Mouse (Mus musculus) heart, embryonic 15.5 days (tissue): Measurements from ENCODE around the gene Pik3c2a. TPM values are rescaled to one million over a fixed set of nuclear protein-coding genes. Genes with fewer than 3 reads are reported as not detected.

Experiments used
- ATAC-seq: fragments of 200-750 bp; cut with Nextera tagmentation; replicated peaks from 2 replicates; pipeline ENCODE4 v1.8.0; 2017; ENCODE audit warnings: low read depth, moderate TSS enrichment; ENCODE audit not compliant: insufficient number of reproducible peaks, insufficient read depth, low FRiP score
- H3K27ac ChIP-seq: fragments of 300-500 bp; sonication (generic); 2 replicates; pipeline ENCODE4 v1.5.1; 2015; ENCODE audit warnings: mild to moderate bottlenecking, inconsistent platforms
- H3K27me3 ChIP-seq: fragments of 300-500 bp; sonication (generic); 2 replicates; pipeline ENCODE4 v1.6.1; 2015; ENCODE audit warnings: inconsistent platforms
- H3K36me3 ChIP-seq: fragments of 300-500 bp; sonication (generic); 2 replicates; pipeline ENCODE4 v1.6.1; 2015; ENCODE audit warnings: mild to moderate bottlenecking, inconsistent platforms
- H3K4me1 ChIP-seq: fragments of 300-500 bp; sonication (generic); replicated peaks from 2 replicates; pipeline ENCODE4 v1.6.1; 2015; ENCODE audit warnings: inconsistent platforms
- H3K4me2 ChIP-seq: fragments of 300-500 bp; sonication (generic); 2 replicates; pipeline ENCODE4 v1.6.1; 2015; ENCODE audit warnings: inconsistent platforms, mild to moderate bottlenecking, moderate library complexity
- H3K4me3 ChIP-seq: fragments of 300-500 bp; sonication (generic); 2 replicates; pipeline ENCODE4 v1.5.1; 2015; ENCODE audit warnings: mild to moderate bottlenecking, inconsistent platforms
- H3K9ac ChIP-seq: fragments of 300-500 bp; sonication (generic); 2 replicates; pipeline ENCODE4 v1.6.1; 2015; ENCODE audit warnings: mild to moderate bottlenecking, inconsistent platforms
- H3K9me3 ChIP-seq: fragments of 300-500 bp; sonication (generic); replicated peaks from 2 replicates; pipeline ENCODE4 v1.6.1; 2016; ENCODE audit warnings: inconsistent platforms
- WGBS: fragments of 180-500 bp; shearing (Covaris S2); methylation state at CpG from one replicate; pipeline ENCODE4 v1.1.7; 2015; ENCODE audit warnings: mixed read lengths; 5-methylcytosine and 5-hydroxymethylcytosine counted together
- polyA plus RNA-seq: library from polyadenylated mRNA; unstranded; fragments of >200 nt; fragmentation: Nextera tagmentation; extraction: Ambion mirVana; gene quantifications from 2 replicates; pipeline ENCODE4 v1.2.1, GENCODE M21; 2015

Gene Pik3c2a
- polyA plus RNA-seq = 14.7 and 16.7 TPM in 2 replicates

DNA sequence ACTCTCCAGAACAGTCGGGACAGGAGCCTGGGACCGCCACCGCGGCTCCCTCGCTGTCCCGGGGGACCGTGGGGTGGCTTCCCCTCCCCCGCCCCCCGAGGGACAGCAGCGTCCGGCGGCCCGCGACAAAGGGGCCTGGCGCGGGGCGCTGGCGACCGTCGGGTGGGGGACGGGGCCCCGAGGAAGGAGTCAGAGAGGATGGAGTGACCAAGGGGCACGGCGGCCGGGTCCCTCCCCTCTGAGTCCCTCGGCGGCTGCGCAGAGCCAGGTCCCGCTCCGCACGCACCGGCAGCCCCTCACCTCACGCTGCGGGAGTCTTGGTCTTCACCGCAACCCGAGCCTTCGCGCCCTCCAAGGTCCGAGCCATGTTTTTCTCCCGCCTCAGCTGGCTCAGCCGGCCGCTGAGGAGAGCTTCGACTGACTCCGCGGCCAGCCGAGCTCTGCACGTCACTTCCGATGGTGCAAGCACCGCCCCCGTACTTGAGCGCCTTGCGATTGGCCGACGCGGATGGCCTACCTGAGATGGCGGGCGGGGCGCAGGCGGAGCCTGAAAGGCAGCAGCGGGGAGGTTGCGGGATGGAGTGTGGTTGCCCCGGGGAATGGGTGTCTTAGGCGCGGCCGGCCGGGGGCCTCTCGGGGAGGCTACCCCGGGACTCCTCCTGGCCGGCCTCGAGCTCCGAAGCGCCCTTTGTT lies at the start of gene Pik3c2a:
TSS of gene Pik3c2a (minus strand) at position 446 of the 693 bp plus-strand sequence.
- WGBS = under 1% methylated on average over 71 of the region's 72 CpGs
- H3K9ac ChIP-seq = peak within 1 kb of the TSS; percentile 94
- peak within 1 kb of the TSS; percentile 97 for H3K4me3 ChIP-seq
- peak; percentile 98 for ATAC-seq
- H3K36me3 ChIP-seq = peaks cover 3% of the 10 kb centered on the region; the same call in 1 of the 2 replicates
- H3K4me1 ChIP-seq = peaks cover 26% of the 10 kb centered on the region
- peak within 1 kb of the TSS; percentile 93 for H3K27ac ChIP-seq
- H3K9me3 ChIP-seq = no peaks in the 10 kb centered on the region
- no peaks in the 10 kb centered on the region for H3K27me3 ChIP-seq
- H3K4me2 ChIP-seq = peak within 1 kb of the TSS; percentile 97

DNA sequence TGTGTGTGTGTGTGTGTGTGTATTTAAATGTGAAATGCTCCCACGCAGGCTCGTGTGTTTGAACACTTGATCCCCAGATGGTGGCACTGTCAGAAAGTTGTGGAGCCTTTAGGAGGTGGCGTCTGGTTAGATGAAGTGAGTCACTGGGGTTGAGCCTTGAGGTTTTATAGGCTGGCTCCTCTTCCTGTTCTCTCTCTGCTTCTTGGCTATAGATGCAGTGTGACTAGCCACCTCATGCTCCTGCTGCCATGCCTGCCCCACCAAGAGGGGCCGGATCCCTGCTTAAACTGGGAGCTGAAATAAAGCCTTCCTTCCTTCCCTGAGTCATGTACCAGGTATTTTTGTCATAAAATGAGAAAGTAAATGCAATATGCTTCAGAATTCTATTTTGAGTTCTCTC lies 47.9 kb upstream of the Pik3c2a start:
- Histone ChIP-seq H3K36me3 (no peaks in the 10 kb centered on the region), H3K4me2 (no peak overlapping the region), H3K9me3 (no peaks in the 10 kb centered on the region), H3K9ac (no peak overlapping the region), H3K4me3 (no peak overlapping the region), H3K27me3 (no peaks in the 10 kb centered on the region), H3K4me1 (no peaks in the 10 kb centered on the region), H3K27ac (no peak overlapping the region)
- WGBS = 74% methylated on average over 4 of the region's 4 CpGs
- ATAC-seq = no peak

DNA sequence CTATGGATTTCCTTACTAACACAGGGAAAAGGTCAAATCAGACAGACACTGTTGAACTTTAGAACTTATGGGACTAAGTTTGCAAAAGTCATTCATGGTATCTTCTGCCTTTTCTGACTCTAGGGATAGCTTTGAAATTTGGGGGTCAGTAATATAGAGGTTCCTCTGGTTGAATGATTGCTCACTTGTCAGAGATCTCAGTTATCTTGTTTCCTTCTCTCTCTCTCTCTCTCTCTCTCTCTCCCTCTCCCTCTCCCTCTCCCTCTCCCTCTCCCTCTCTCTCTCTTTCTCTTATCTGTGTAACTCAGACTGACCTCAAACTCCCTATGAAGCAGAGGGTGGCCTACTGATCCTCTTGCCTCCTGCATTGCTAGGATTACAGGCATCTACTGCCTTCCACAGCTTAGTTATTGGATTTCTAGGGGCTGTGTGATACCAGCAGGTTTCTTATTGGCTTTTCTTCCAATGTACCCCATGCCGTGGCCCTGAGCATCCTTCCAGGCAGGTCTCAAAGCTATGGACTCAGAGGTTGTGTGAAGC lies 41.9 kb upstream of the Pik3c2a start:
- Histone ChIP-seq H3K36me3 (no peaks in the 10 kb centered on the region), H3K4me2 (no peak overlapping the region), H3K9ac (no peak overlapping the region), H3K27ac (no peak overlapping the region), H3K27me3 (no peaks in the 10 kb centered on the region), H3K9me3 (no peaks in the 10 kb centered on the region), H3K4me1 (peaks cover 10% of the 10 kb centered on the region; the same call in 1 of the 2 replicates), H3K4me3 (no peak overlapping the region)
- ATAC-seq = no peak
- WGBS = 65% methylated on average over 1 of the region's 1 CpGs

DNA sequence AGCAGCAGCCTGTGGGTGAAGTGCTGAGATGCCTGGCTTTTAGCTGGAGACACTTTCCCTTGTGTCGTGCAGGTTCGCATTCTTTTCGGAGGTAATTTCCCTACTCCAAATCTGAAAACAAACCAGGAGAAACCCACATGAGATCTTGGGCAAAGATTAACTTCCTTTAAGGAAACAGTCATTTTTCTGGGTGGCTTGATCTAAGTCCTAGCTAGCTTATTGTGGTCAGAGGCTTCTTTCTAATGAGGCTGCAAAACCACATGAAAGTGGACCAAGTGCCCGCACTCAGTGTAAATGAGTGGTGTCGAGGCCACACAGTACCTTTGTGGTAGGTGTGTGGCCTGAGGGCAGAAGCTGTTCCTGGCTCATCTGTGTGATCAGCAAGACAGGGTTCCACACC lies 41.0 kb upstream of the Pik3c2a start:
- ATAC-seq = no peak
- no peak overlapping the region for H3K27ac ChIP-seq

DNA sequence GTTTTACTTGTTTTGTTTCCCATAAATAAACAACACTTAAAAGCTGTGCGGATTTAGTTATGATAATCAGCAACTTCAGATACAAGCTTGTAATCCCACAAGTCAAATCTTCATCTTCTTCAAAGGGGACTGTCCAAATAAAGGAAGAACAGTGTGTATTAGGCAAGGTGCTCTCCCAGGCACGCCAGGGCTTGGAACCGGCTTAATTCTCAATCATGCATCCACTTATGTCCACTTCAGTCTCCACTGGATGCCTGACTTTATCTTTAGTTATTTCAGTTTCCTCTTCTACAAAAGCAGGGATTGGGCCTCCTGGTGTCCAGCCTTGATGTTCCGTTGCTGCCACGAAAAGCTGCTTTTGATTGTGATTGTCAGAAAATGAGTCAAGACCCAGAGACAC lies 40.5 kb upstream of the Pik3c2a start:
- Histone ChIP-seq H3K9ac (no peak overlapping the region), H3K9me3 (no peaks in the 10 kb centered on the region), H3K4me1 (peaks cover 10% of the 10 kb centered on the region; the same call in 1 of the 2 replicates), H3K27ac (no peak overlapping the region), H3K36me3 (no peaks in the 10 kb centered on the region), H3K27me3 (no peaks in the 10 kb centered on the region), H3K4me2 (peak overlapping the region; percentile 6; the same call in 1 of the 2 replicates), H3K4me3 (no peak overlapping the region)
- no peak for ATAC-seq
- WGBS = 39% methylated on average over 5 of the region's 5 CpGs

More for the DNA sequence above, 41.0 kb upstream of the Pik3c2a start:
- Histone ChIP-seq H3K4me1 (peaks cover 10% of the 10 kb centered on the region; the same call in 1 of the 2 replicates), H3K9me3 (no peaks in the 10 kb centered on the region), H3K36me3 (no peaks in the 10 kb centered on the region), H3K27me3 (no peaks in the 10 kb centered on the region), H3K9ac (no peak overlapping the region), H3K4me2 (peak overlapping the region; percentile 6; the same call in 1 of the 2 replicates), H3K4me3 (no peak overlapping the region)
- 55% methylated on average over 5 of the region's 5 CpGs for WGBS

DNA sequence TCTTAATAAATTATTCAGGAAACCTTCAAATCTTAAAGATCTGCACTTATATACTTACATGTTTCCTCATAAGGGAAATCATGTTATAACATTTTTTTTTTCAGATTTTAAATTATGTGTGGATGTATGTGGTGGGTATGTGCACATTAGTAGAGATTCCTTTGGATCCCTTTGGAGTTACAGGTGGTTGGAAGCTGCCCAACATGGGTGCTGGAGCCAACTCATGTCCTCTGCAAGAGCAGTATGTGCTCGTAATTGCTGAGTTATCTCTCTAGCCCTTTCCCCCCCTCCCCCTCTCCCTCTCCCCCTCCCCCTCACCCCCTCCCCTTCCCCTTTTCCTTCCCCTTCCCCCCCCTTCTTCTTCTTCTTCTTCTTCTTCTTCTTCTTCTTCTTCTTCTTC lies 39.9 kb upstream of the Pik3c2a start:
- WGBS = 11% methylated on average over 1 of the region's 1 CpGs

DNA sequence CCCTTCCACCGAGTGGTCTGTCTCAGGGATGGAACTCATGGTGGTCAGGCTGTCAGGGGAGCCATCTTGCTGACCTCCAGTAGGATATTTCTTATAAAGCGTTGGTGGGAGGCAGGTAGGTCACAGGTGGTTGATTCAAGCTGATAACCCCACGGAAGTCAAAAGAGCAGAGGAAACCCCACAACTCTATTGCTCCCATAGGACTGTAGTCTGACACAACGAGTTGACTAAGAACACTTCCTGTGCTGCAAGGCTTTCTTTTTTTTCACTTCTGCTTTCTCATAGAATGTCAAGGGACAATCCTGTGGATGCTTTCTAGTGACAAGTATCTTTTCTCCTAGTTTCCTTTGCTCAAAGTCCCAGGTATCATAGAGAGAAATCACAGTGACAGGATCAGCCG lies 33.0 kb upstream of the Pik3c2a start:
- Histone ChIP-seq H3K9me3 (no peaks in the 10 kb centered on the region), H3K27me3 (no peaks in the 10 kb centered on the region), H3K4me2 (no peak overlapping the region), H3K4me1 (no peaks in the 10 kb centered on the region; the same call in 1 of the 2 replicates), H3K36me3 (no peaks in the 10 kb centered on the region), H3K9ac (no peak overlapping the region), H3K4me3 (no peak overlapping the region), H3K27ac (no peak overlapping the region)
- WGBS = 73% methylated on average over 5 of the region's 5 CpGs
- ATAC-seq = no peak

More for the DNA sequence above, 39.9 kb upstream of the Pik3c2a start:
- no peak overlapping the region for H3K27ac ChIP-seq
- H3K9me3 ChIP-seq = no peaks in the 10 kb centered on the region
- H3K4me2 ChIP-seq = no peak overlapping the region
- H3K9ac ChIP-seq = no peak overlapping the region
- H3K27me3 ChIP-seq = no peaks in the 10 kb centered on the region
- no peak overlapping the region for H3K4me3 ChIP-seq
- no peak for ATAC-seq
- peaks cover 10% of the 10 kb centered on the region; the same call in 1 of the 2 replicates for H3K4me1 ChIP-seq
- H3K36me3 ChIP-seq = no peaks in the 10 kb centered on the region

DNA sequence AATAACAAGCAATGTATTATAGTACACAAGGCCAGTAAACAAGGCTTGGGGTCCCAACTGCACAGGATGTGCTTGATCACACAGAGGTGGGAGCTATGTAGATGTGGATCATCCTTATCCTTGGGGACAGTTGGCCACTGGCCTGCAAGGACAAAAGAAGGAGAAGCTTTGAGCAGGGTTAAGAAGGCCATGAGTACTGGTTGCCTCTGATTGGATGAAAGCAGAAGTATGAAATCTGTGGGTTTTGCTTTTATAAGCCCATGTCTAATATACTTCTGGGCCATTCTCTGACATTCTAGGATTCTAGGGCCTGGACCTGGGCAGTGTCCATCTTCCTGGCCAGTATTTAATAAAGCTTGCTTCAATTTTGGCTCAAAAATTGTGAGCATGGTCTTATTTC lies 32.6 kb upstream of the Pik3c2a start:
- Histone ChIP-seq H3K27ac (no peak overlapping the region), H3K9me3 (no peaks in the 10 kb centered on the region), H3K4me3 (no peak overlapping the region), H3K36me3 (no peaks in the 10 kb centered on the region), H3K27me3 (no peaks in the 10 kb centered on the region), H3K9ac (no peak overlapping the region), H3K4me2 (no peak overlapping the region), H3K4me1 (no peaks in the 10 kb centered on the region; the same call in 1 of the 2 replicates)
- no peak for ATAC-seq

DNA sequence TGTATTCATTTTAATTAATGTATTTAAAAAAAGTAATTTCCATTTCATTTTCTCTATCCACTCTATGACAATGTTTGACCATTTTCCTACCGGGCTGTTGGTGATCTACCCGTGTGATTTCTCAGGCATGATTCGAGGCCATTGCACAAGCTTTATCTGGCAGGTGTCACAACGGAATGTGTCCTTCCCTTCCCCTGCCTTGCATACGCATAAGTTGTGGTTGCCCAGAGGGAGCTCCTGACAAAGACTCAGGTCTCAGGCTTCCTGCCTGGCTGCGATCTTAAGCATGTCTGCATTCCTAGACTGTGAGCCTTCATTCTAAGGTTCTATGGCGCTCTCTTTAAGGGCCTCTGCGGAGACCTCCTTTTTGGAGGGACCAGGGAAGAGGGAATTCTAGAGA lies 18.9 kb upstream of the Pik3c2a start:
- Histone ChIP-seq H3K4me2 (no peak overlapping the region), H3K4me1 (peaks cover 7% of the 10 kb centered on the region), H3K9me3 (no peaks in the 10 kb centered on the region), H3K4me3 (no peak overlapping the region), H3K9ac (no peak overlapping the region), H3K27ac (no peak overlapping the region), H3K27me3 (no peaks in the 10 kb centered on the region), H3K36me3 (no peaks in the 10 kb centered on the region)
- WGBS = 21% methylated on average over 8 of the region's 8 CpGs
- ATAC-seq = no peak

DNA sequence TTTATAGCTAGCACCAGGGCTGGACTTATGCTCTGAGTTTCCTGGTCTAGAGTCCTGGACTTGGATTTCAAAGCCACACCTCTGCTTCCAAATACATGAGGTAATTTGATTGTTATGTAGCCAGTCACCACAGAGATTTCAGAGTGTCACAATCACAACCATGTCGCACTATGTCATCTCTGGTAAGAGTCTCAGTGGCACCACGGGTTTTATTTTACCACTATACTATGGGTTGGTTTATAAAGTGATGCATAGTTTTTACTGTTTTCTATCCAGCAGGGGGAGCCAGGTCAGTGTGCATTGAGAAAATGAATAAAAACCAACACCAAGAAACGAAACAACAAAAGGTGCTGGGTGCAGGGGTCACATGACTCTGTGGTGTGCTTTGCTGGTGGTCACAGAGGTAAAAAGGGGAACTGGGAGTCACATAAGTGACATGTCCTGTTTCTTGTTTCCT lies 15.8 kb upstream of the Pik3c2a start:
- no peak overlapping the region for H3K9ac ChIP-seq
- no peaks in the 10 kb centered on the region for H3K27me3 ChIP-seq
- no peak for ATAC-seq
- no peaks in the 10 kb centered on the region for H3K36me3 ChIP-seq
- 22% methylated on average over 3 of the region's 3 CpGs for WGBS
- no peak overlapping the region for H3K4me2 ChIP-seq
- no peaks in the 10 kb centered on the region for H3K9me3 ChIP-seq
- H3K4me1 ChIP-seq = peaks cover 7% of the 10 kb centered on the region
- H3K27ac ChIP-seq = no peak overlapping the region
- no peak overlapping the region for H3K4me3 ChIP-seq

DNA sequence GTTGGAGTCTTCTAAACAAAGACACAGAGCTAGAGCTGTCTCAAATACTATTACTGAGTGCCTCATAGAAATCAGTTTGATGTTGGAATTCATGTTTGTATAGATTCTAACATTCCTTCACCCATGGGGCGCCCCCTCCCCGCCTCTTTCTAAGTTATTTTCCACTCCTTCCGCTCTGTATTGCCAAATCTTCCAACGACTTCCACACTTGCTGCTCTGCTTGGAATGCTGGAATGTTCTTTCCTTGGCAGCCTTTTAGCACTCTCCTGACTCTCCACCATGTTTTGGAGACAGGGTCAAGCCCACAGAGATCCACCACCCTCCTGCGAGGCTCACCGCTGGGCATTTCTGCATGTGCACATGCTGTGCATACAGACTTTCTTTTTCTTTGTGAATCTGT lies 14.1 kb upstream of the Pik3c2a start:
- ATAC-seq = no peak
- 66% methylated on average over 6 of the region's 6 CpGs for WGBS
- no peak overlapping the region for H3K27ac ChIP-seq

DNA sequence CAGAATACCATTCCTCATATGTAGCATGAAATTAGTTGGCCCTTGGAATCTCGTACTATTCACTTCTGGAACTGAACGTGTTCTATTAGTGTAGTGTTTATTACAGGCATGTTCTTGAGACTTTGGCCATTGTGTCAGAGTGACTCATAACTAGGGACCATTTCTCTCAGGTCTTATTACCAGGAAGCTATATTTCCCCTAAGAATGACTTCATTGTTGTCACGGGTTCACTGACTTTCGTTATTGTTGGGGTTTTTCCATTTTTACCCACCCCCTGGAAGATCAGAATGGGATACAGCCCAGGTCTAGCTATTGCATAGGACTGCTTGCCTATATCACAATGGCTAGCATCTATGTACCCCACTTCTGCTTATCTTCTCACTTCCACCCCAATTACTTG lies 13.7 kb upstream of the Pik3c2a start:
- no peak overlapping the region for H3K4me3 ChIP-seq
- 64% methylated on average over 4 of the region's 4 CpGs for WGBS
- H3K36me3 ChIP-seq = no peaks in the 10 kb centered on the region

More for the DNA sequence above, 14.1 kb upstream of the Pik3c2a start:
- Histone ChIP-seq H3K9ac (no peak overlapping the region), H3K9me3 (no peaks in the 10 kb centered on the region), H3K4me3 (no peak overlapping the region), H3K36me3 (no peaks in the 10 kb centered on the region), H3K4me2 (no peak overlapping the region), H3K27me3 (no peaks in the 10 kb centered on the region), H3K4me1 (peaks cover 7% of the 10 kb centered on the region)

More for the DNA sequence above, 13.7 kb upstream of the Pik3c2a start:
- no peaks in the 10 kb centered on the region for H3K27me3 ChIP-seq
- H3K4me2 ChIP-seq = no peak overlapping the region
- no peaks in the 10 kb centered on the region for H3K9me3 ChIP-seq
- no peak for ATAC-seq
- H3K9ac ChIP-seq = no peak overlapping the region
- H3K27ac ChIP-seq = no peak overlapping the region
- peaks cover 3% of the 10 kb centered on the region for H3K4me1 ChIP-seq
